Mouse (Mus musculus): ENCODE data around the gene Acpp. TPM values are rescaled to one million over a fixed set of nuclear protein-coding genes. Genes with fewer than 3 reads are reported as not detected.

Gene Acpp
- total and polyA plus RNA-seq, 3 experiments, result 0.33 TPM; not detected in 2

- ATAC-seq (ENCODE audit: extremely low read depth, insufficient number of reproducible peaks, low FRiP score, poor library complexity, severe bottlenecking) (peak; percentile 48), DNase-seq (ENCODE audit: low spot score) (peak; percentile 21)
- no peaks in the 10 kb centered on the region for H3K4me1 ChIP-seq (ENCODE audit: insufficient read depth, low read depth, low read length)
- no peaks in the 10 kb centered on the region for H3K36me3 ChIP-seq (replicated peaks)
- H3K27me3 ChIP-seq (ENCODE audit: insufficient read depth, low read length), result no peaks in the 10 kb centered on the region
- H3K4me3 ChIP-seq (ENCODE audit: low read depth, low read length), result no peak overlapping the region
- H3K9me3 ChIP-seq (replicated peaks), result 0 out of 2 replicates have a peak, but pooled peaks cover 3% of the 10 kb centered on the region
- TF ChIP-seq GATA1 (IDR thresholded peaks at IDR 0.05; ENCODE audit: borderline replicate concordance, low read length), result no peak
- peak; percentile 94 for TF ChIP-seq CTCF (IDR thresholded peaks at IDR 0.05; ENCODE audit: low read depth, low read length)
- TF ChIP-seq GATA2 (IDR thresholded peaks at IDR 0.05; ENCODE audit: borderline replicate concordance, low read depth, low read length), result no peak
- TF ChIP-seq TAL1 (conservative IDR thresholded peaks at IDR 0.05; ENCODE audit: low read depth, low read length), result no peak
These were observed 30.8 kb downstream of the Acpp start for GRCm38 (mm10) chr9:104306734-104307133.

GRCm38 (mm10) chr9:104305333-104306111 lies 32.0 kb downstream of the Acpp start:
- TF ChIP-seq POLR2AphosphoS5 (IDR thresholded peaks at IDR 0.05; ENCODE audit: insufficient replicate concordance, low read depth, low read length), result no peak
- TF ChIP-seq GATA1 (IDR thresholded peaks at IDR 0.05; ENCODE audit: borderline replicate concordance, low read length), result no peak
- no peak for TF ChIP-seq GATA2 (IDR thresholded peaks at IDR 0.05; ENCODE audit: borderline replicate concordance, low read depth, low read length)
- TF ChIP-seq CTCF (IDR thresholded peaks at IDR 0.05; ENCODE audit: low read depth, low read length), result no peak
- no peak for TF ChIP-seq TAL1 (conservative IDR thresholded peaks at IDR 0.05; ENCODE audit: low read depth, low read length)
- Histone ChIP-seq H3K9me3 (replicated peaks) (no peaks in the 10 kb centered on the region), H3K4me1 (ENCODE audit: insufficient read depth, low read depth, low read length) (no peaks in the 10 kb centered on the region), H3K27me3 (ENCODE audit: insufficient read depth, low read length) (no peaks in the 10 kb centered on the region), H3K4me3 (ENCODE audit: low read depth, low read length) (no peak overlapping the region), H3K36me3 (replicated peaks) (no peaks in the 10 kb centered on the region)
- no peak for DNase-seq (ENCODE audit: low spot score)
- no peak for ATAC-seq (ENCODE audit: extremely low read depth, insufficient number of reproducible peaks, low FRiP score, poor library complexity, severe bottlenecking)

- no peak overlapping the region for H3K4me3 ChIP-seq (ENCODE audit: low read depth, low read length)
- H3K9me3 ChIP-seq (replicated peaks), result no peaks in the 10 kb centered on the region
- ATAC-seq (ENCODE audit: extremely low read depth, insufficient number of reproducible peaks, low FRiP score, poor library complexity, severe bottlenecking) (no peak), DNase-seq (ENCODE audit: low spot score) (no peak)
- TF ChIP-seq CTCF (IDR thresholded peaks at IDR 0.05; ENCODE audit: low read depth, low read length) (no peak), GATA2 (IDR thresholded peaks at IDR 0.05; ENCODE audit: borderline replicate concordance, low read depth, low read length) (no peak), TAL1 (conservative IDR thresholded peaks at IDR 0.05; ENCODE audit: low read depth, low read length) (no peak), GATA1 (IDR thresholded peaks at IDR 0.05; ENCODE audit: borderline replicate concordance, low read length) (no peak), POLR2AphosphoS5 (IDR thresholded peaks at IDR 0.05; ENCODE audit: insufficient replicate concordance, low read depth, low read length) (no peak)
- H3K36me3 ChIP-seq (replicated peaks), result no peaks in the 10 kb centered on the region
- no peaks in the 10 kb centered on the region for H3K4me1 ChIP-seq (ENCODE audit: insufficient read depth, low read depth, low read length)
- H3K27me3 ChIP-seq (ENCODE audit: insufficient read depth, low read length), result no peaks in the 10 kb centered on the region
These were observed 32.7 kb downstream of the Acpp start for GRCm38 (mm10) chr9:104304800-104305199.

- H3K4me3 ChIP-seq (ENCODE audit: low read depth, low read length), result no peak overlapping the region
- H3K9me3 ChIP-seq (replicated peaks), result no peaks in the 10 kb centered on the region
- no peak for TF ChIP-seq TAL1 (conservative IDR thresholded peaks at IDR 0.05; ENCODE audit: low read depth, low read length)
- no peak for TF ChIP-seq GATA1 (IDR thresholded peaks at IDR 0.05; ENCODE audit: borderline replicate concordance, low read length)
- no peak for TF ChIP-seq GATA2 (IDR thresholded peaks at IDR 0.05; ENCODE audit: borderline replicate concordance, low read depth, low read length)
- TF ChIP-seq CTCF (IDR thresholded peaks at IDR 0.05; ENCODE audit: low read depth, low read length), result no peak
- TF ChIP-seq POLR2AphosphoS5 (IDR thresholded peaks at IDR 0.05; ENCODE audit: insufficient replicate concordance, low read depth, low read length), result no peak
- ATAC-seq (ENCODE audit: extremely low read depth, insufficient number of reproducible peaks, low FRiP score, poor library complexity, severe bottlenecking), result no peak
- H3K27me3 ChIP-seq (ENCODE audit: insufficient read depth, low read length), result no peaks in the 10 kb centered on the region
- no peaks in the 10 kb centered on the region for H3K4me1 ChIP-seq (ENCODE audit: insufficient read depth, low read depth, low read length)
- H3K36me3 ChIP-seq (replicated peaks), result no peaks in the 10 kb centered on the region
- no peak for DNase-seq (ENCODE audit: low spot score)
These were observed 33.2 kb downstream of the Acpp start for GRCm38 (mm10) chr9:104304376-104304775.

- ATAC-seq (ENCODE audit: extremely low read depth, insufficient number of reproducible peaks, low FRiP score, poor library complexity, severe bottlenecking) (no peak), DNase-seq (ENCODE audit: low spot score) (no peak)
- Histone ChIP-seq H3K27me3 (ENCODE audit: insufficient read depth, low read length) (no peaks in the 10 kb centered on the region), H3K4me3 (ENCODE audit: low read depth, low read length) (no peak overlapping the region), H3K36me3 (replicated peaks) (no peaks in the 10 kb centered on the region), H3K4me1 (ENCODE audit: insufficient read depth, low read depth, low read length) (no peaks in the 10 kb centered on the region), H3K9me3 (replicated peaks) (no peaks in the 10 kb centered on the region)
- TF ChIP-seq TAL1 (conservative IDR thresholded peaks at IDR 0.05; ENCODE audit: low read depth, low read length), result no peak
- TF ChIP-seq GATA2 (IDR thresholded peaks at IDR 0.05; ENCODE audit: borderline replicate concordance, low read depth, low read length), result no peak
- no peak for TF ChIP-seq CTCF (IDR thresholded peaks at IDR 0.05; ENCODE audit: low read depth, low read length)
- TF ChIP-seq GATA1 (IDR thresholded peaks at IDR 0.05; ENCODE audit: borderline replicate concordance, low read length), result no peak
- TF ChIP-seq POLR2AphosphoS5 (IDR thresholded peaks at IDR 0.05; ENCODE audit: insufficient replicate concordance, low read depth, low read length), result no peak
These were observed 37.0 kb downstream of the Acpp start for GRCm38 (mm10) chr9:104300569-104300968.

GRCm38 (mm10) chr9:104297041-104297440 lies 40.5 kb downstream of the Acpp start:
- ATAC-seq (ENCODE audit: extremely low read depth, insufficient number of reproducible peaks, low FRiP score, poor library complexity, severe bottlenecking), result no peak
- Histone ChIP-seq H3K36me3 (replicated peaks) (no peaks in the 10 kb centered on the region), H3K9me3 (replicated peaks) (no peaks in the 10 kb centered on the region), H3K27me3 (ENCODE audit: insufficient read depth, low read length) (no peaks in the 10 kb centered on the region), H3K4me3 (ENCODE audit: low read depth, low read length) (no peak overlapping the region), H3K4me1 (ENCODE audit: insufficient read depth, low read depth, low read length) (no peaks in the 10 kb centered on the region)
- no peak for DNase-seq (ENCODE audit: low spot score)
- no peak for TF ChIP-seq CTCF (IDR thresholded peaks at IDR 0.05; ENCODE audit: low read depth, low read length)
- TF ChIP-seq GATA2 (IDR thresholded peaks at IDR 0.05; ENCODE audit: borderline replicate concordance, low read depth, low read length), result no peak
- no peak for TF ChIP-seq TAL1 (conservative IDR thresholded peaks at IDR 0.05; ENCODE audit: low read depth, low read length)
- TF ChIP-seq POLR2AphosphoS5 (IDR thresholded peaks at IDR 0.05; ENCODE audit: insufficient replicate concordance, low read depth, low read length), result no peak
- no peak for TF ChIP-seq GATA1 (IDR thresholded peaks at IDR 0.05; ENCODE audit: borderline replicate concordance, low read length)
